Mouse (Mus musculus): ENCODE measurements at regions not wholly inside any gene's neighbourhood (a gene's known extent, or its start where the extent isn't known, plus 50 kb on each side); places are given as distances from the start of the nearest gene placed in this dataset.

DNA sequence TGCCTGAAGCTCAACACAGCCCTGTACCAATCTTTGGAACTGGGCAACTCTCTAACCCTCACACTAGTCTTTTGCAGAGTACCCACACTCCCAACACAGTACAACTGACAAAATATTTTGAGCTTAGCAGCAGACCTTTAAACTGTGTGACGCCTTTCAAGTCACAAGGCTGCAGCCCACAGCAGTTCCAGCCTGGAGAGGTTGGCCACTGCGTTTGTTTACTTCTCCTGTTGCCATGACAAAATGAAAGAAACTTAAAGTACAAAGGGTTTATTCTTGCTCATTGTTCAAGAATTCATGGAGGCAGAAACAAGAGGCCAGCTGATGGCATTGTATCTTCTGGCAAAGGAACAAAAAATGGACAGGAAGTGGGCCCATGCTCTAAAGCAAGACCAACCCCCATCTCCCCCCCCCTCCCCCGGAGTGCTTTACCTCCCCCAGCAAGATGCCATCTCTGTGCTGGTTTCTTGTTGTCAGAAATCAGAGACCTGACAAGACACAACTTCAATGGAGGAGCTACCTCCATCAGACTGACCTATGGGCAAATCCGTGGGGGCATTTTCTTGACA, 598.9 kb upstream of the Hs6st1 start:
- 46% methylated on average over 4 of the region's 4 CpGs for WGBS
- H3K4me1 ChIP-seq (ENCODE audit: control insufficient read depth, insufficient read depth, low read length): no peaks in the 10 kb centered on the region
- H3K4me3 ChIP-seq (replicated peaks; ENCODE audit: extremely low read depth, low read depth, low read length): no peak overlapping the region
- TF ChIP-seq POLR2A (IDR thresholded peaks at IDR 0.05; ENCODE audit: borderline replicate concordance, extremely low read depth, low read depth, low read length) (no peak), CTCF (IDR thresholded peaks at IDR 0.05; ENCODE audit: insufficient read depth, low read length) (no peak)
- DNase-seq: no peak

DNA sequence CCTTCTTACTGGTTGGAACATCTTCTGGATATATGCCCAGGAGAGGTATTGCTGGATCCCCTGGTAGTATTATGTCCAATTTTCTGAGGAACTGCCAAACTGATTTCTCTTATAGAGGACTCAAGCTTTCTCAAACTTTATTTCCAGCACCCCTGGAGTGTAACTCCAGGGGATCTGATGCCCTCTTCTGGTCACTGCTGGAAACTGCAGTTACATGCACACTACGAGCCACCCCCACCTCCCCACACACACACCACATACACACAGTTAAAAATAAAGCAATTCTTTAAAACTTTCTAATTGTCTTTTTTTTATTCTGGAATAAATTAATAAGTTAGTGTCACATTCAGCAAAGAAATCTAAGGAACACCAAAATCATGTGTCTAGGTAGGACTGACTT, 589.9 kb upstream of the Hs6st1 start:
- 85% methylated on average over 1 of the region's 1 CpGs for WGBS
- no peak overlapping the region for H3K4me3 ChIP-seq (replicated peaks; ENCODE audit: extremely low read depth, low read depth, low read length)
- TF ChIP-seq CTCF (IDR thresholded peaks at IDR 0.05; ENCODE audit: insufficient read depth, low read length) (0 out of 2 replicates have a peak, but pooled peaks have one; percentile 13), POLR2A (IDR thresholded peaks at IDR 0.05; ENCODE audit: borderline replicate concordance, extremely low read depth, low read depth, low read length) (no peak)
- DNase-seq: no peak
- H3K4me1 ChIP-seq (ENCODE audit: control insufficient read depth, insufficient read depth, low read length): no peaks in the 10 kb centered on the region

DNA sequence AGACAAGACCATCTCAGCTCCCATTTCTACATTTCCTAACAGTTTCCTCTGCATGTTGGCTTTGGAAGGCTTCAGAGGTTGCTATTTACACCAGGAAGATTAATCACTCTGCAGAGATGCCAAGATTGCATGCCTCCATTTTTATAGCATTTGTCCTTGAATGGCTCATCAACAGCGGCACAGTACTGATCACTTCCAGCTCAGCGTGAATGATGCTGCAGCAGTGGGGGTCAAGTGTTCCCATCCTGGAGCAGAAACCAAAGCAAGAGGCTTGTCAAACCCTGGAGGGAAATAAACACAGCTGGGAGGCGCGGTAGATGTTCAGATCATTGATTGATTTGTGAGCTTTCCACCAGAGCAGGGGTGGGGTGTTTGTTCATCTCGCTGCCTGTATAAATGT, 572.2 kb upstream of the Hs6st1 start:
- Histone ChIP-seq H3K4me1 (ENCODE audit: control insufficient read depth, insufficient read depth, low read length) (no peaks in the 10 kb centered on the region), H3K4me3 (replicated peaks; ENCODE audit: extremely low read depth, low read depth, low read length) (no peak overlapping the region)
- no peak for DNase-seq
- TF ChIP-seq POLR2A (IDR thresholded peaks at IDR 0.05; ENCODE audit: borderline replicate concordance, extremely low read depth, low read depth, low read length) (no peak), CTCF (IDR thresholded peaks at IDR 0.05; ENCODE audit: insufficient read depth, low read length) (no peak)
- WGBS: 32% methylated on average over 5 of the region's 5 CpGs

DNA sequence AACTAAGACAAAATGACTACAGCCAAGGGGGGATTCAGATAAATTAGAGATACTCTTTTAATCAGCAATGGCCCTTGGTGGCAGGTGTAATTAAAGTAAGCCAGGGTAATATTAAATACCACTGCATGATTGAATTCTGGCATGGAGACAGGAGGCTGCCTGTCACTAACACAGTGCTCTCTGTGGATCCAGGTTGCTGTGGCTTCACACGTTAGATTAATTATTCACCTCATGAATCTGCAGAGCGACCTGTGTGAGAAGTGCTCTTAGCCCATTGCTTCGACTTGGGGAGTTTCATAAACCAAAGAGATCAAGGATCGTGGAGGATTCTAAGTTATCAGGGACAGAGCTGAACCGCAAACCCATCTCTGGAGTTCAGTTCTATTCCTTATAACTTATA, 545.2 kb upstream of the Hs6st1 start:
- Histone ChIP-seq H3K4me1 (ENCODE audit: control insufficient read depth, insufficient read depth, low read length) (no peaks in the 10 kb centered on the region), H3K4me3 (replicated peaks; ENCODE audit: extremely low read depth, low read depth, low read length) (no peak overlapping the region)
- DNase-seq: no peak
- WGBS: 75% methylated on average over 5 of the region's 5 CpGs
- TF ChIP-seq POLR2A (IDR thresholded peaks at IDR 0.05; ENCODE audit: borderline replicate concordance, extremely low read depth, low read depth, low read length): no peak
- no peak for TF ChIP-seq CTCF (IDR thresholded peaks at IDR 0.05; ENCODE audit: insufficient read depth, low read length)

DNA sequence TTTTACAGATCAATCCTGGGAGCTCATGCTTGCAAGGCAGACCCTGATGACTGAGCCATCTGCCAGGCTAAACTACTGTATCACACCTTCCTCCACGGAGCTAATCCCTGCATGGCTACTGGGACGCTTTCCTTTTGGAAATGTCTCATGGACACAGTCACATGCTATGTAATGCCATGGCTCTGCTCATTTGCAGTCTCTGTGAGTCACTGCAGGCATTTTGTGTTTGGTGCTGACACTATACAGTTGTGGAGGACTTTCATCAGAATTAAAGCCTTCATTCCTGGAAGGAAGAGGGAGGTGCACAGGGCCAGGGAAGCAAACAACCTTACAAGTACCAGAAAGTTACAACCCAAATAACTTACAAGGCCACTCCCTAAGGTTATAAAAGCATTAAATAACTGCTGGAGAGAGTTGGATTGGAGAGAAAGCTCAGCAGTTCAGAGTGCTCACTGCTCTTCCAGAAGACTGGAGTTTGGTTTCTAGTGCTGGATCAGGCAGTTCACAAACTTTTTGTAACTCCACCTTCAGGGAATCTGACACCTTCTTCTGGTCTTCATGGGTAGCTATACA, 544.3 kb upstream of the Hs6st1 start:
- Histone ChIP-seq H3K4me3 (replicated peaks; ENCODE audit: extremely low read depth, low read depth, low read length) (no peak overlapping the region), H3K4me1 (ENCODE audit: control insufficient read depth, insufficient read depth, low read length) (no peaks in the 10 kb centered on the region)
- TF ChIP-seq POLR2A (IDR thresholded peaks at IDR 0.05; ENCODE audit: borderline replicate concordance, extremely low read depth, low read depth, low read length): no peak
- no peak for TF ChIP-seq CTCF (IDR thresholded peaks at IDR 0.05; ENCODE audit: insufficient read depth, low read length)
- DNase-seq: no peak
- 71% methylated on average over 2 of the region's 2 CpGs for WGBS

DNA sequence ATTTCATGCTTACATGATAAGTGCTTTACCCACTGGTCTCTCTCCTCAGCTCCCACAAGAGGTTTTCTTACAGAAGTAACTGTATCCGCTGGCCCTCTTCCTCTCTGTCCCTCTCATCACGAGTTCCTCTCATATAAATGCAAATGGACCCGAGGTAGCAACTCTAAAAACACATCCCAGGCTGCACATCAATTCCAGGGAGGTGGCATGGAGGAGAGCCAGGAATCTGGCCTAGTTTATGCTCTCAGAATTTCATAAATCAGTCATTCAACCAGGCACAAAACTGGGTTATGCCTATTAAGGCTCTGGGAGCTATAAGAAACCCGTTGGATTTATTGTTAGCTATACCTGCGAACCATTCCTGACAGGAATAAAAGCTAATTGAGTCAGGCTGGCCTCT, 543.4 kb upstream of the Hs6st1 start:
- no peak overlapping the region for H3K4me3 ChIP-seq (replicated peaks; ENCODE audit: extremely low read depth, low read depth, low read length)
- H3K4me1 ChIP-seq (ENCODE audit: control insufficient read depth, insufficient read depth, low read length): no peaks in the 10 kb centered on the region
- 65% methylated on average over 5 of the region's 5 CpGs for WGBS
- no peak for DNase-seq
- TF ChIP-seq POLR2A (IDR thresholded peaks at IDR 0.05; ENCODE audit: borderline replicate concordance, extremely low read depth, low read depth, low read length): no peak
- TF ChIP-seq CTCF (IDR thresholded peaks at IDR 0.05; ENCODE audit: insufficient read depth, low read length): no peak

DNA sequence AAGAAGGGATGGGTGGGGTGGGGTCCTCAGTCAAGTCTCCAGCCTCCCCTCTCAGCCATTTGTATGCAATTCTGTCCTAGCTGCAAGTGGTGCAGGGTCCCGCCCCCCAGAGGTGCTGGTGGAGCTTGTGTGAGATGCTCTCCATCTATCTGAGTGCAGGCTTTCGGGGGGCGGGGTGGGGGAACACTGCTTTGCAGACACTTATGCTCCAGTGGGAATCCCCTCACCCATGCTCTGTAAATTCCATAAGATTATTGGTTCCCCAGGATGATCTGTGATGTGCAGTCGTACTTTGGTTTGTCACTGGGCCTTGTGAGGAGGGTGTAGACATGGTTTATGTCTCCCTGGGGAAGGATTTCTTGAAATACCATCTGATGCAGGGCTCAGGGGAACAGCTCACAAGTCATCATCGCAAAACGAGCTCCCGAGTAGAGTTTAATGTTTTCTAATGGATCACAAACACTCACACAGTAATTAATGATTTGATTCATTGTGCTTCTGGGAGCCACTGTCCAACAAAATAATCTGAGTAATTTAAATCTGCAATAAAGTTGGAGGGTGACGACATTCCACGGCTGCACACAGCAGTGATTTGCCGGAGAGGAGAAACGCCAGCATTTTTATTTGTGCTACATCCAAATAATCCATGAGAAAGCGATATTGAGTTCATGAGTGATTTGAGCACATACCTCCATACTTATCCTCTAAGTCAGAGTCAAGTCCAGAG, 540.3 kb upstream of the Hs6st1 start:
- Histone ChIP-seq H3K4me3 (replicated peaks; ENCODE audit: extremely low read depth, low read depth, low read length) (no peak overlapping the region), H3K4me1 (ENCODE audit: control insufficient read depth, insufficient read depth, low read length) (no peaks in the 10 kb centered on the region)
- no peak for TF ChIP-seq POLR2A (IDR thresholded peaks at IDR 0.05; ENCODE audit: borderline replicate concordance, extremely low read depth, low read depth, low read length)
- no peak for TF ChIP-seq CTCF (IDR thresholded peaks at IDR 0.05; ENCODE audit: insufficient read depth, low read length)
- no peak for DNase-seq
- WGBS: 66% methylated on average over 12 of the region's 12 CpGs

DNA sequence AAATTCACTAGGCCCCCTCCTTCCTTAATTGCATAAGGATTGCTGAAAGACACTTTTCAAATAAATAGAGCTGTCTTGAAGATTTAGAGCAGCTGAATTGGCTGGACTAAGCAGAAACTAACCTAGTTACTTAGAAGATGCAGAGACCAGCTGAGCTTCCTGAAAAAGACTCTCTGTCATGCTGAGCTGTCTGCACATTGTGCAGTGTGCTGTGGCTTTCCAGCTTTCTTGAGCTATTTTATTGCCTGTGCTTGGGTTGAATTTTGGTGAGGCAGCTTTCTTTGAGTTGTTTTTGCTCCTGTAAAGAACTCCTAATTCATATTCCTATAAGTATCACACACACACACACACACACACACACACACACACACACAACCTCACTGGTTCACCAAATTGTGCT, 532.7 kb upstream of the Hs6st1 start:
- TF ChIP-seq POLR2A (IDR thresholded peaks at IDR 0.05; ENCODE audit: borderline replicate concordance, extremely low read depth, low read depth, low read length) (no peak), CTCF (IDR thresholded peaks at IDR 0.05; ENCODE audit: insufficient read depth, low read length) (no peak)
- no peak overlapping the region for H3K4me3 ChIP-seq (replicated peaks; ENCODE audit: extremely low read depth, low read depth, low read length)
- no peaks in the 10 kb centered on the region for H3K4me1 ChIP-seq (ENCODE audit: control insufficient read depth, insufficient read depth, low read length)
- no peak for DNase-seq

DNA sequence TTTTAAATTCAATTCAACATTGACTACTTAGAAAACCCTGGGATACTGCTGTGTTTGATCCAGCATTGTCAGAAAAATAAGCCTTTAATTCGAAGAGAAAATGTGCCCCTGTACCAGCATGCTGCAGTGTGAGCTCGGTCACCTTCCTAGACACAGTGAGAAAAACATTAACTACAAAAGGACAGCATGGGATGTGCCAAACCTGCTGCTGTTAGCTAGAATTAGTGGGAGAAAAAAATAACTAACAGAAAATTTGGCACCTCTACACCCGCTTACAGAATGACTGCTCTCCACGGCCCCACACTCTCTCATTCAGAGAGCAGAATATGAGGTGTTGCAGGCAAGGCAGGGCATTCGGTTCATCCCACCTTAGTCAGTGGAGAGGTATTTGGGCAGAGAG, 531.9 kb upstream of the Hs6st1 start:
- WGBS: 84% methylated on average over 5 of the region's 5 CpGs
- H3K4me3 ChIP-seq (replicated peaks; ENCODE audit: extremely low read depth, low read depth, low read length): no peak overlapping the region
- TF ChIP-seq POLR2A (IDR thresholded peaks at IDR 0.05; ENCODE audit: borderline replicate concordance, extremely low read depth, low read depth, low read length): no peak
- no peak for TF ChIP-seq CTCF (IDR thresholded peaks at IDR 0.05; ENCODE audit: insufficient read depth, low read length)
- no peak for DNase-seq
- H3K4me1 ChIP-seq (ENCODE audit: control insufficient read depth, insufficient read depth, low read length): no peaks in the 10 kb centered on the region

DNA sequence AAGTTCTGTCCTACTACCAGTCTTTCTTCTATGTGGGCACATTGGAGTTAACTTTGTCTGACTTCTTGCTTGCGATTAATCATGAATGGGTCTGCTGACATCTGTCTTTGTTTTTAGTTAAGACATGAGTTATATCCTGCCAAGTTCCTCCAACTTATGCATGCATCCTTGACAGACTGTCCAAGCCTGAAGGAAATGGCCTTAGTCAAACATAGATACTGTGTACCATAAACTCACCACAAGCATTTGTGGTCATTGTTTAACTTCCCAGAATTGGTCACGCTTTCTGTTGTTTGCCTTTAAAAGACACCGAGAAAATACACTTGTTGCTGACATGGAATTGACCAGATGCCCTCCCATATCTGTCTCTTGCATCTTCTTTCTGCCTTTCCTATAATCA, 519.4 kb upstream of the Hs6st1 start:
- TF ChIP-seq CTCF (IDR thresholded peaks at IDR 0.05; ENCODE audit: insufficient read depth, low read length): no peak
- no peak for TF ChIP-seq POLR2A (IDR thresholded peaks at IDR 0.05; ENCODE audit: borderline replicate concordance, extremely low read depth, low read depth, low read length)
- no peaks in the 10 kb centered on the region for H3K4me1 ChIP-seq (ENCODE audit: control insufficient read depth, insufficient read depth, low read length)
- no peak overlapping the region for H3K4me3 ChIP-seq (replicated peaks; ENCODE audit: extremely low read depth, low read depth, low read length)
- no peak for DNase-seq
- 49% methylated on average over 3 of the region's 3 CpGs for WGBS

Data from lung, adult 2 months (tissue).